Mouse (Mus musculus): ENCODE data around the gene Osbpl6.

DNA sequence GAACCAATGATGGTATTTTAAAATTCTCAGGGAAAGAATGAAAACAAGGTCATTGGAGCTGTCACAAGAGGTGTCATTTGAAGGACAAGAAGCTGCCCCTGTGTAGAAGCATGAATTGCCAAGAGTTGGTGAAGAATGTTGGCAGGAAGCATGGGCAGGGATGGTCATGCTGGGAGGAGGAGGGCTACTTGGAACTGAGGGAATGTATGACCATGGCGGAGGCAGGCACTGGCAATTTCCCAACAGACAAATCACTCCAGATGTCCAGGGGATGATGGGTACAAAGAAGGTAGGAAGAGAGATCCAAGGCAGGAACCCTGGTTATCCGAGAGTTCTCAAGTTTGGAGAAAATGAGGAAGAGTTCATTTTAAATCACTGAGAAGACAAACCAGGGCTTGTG, 3.7 kb downstream of the Osbpl6 start:
- TF ChIP-seq CTCF (IDR thresholded peaks at IDR 0.05; ENCODE audit: low read depth, low read length) (no peak), GATA1 (IDR thresholded peaks at IDR 0.05; ENCODE audit: borderline replicate concordance, low read length) (no peak), POLR2AphosphoS5 (IDR thresholded peaks at IDR 0.05; ENCODE audit: insufficient replicate concordance, low read depth, low read length) (no peak)
